Mouse (Mus musculus) left cerebral cortex, adult 2 months (tissue): ENCODE measurements at regions not wholly inside any gene's neighbourhood (a gene's known extent, or its start where the extent isn't known, plus 50 kb on each side); places are given as distances from the start of the nearest gene placed in this dataset.

ENCODE experiments used
- DNase-seq, 2 experiments: peaks; one replicate each; pipeline ENCODE4 v3.0.0; 2021 to 2022; ENCODE audit warnings: low spot score in 2 of 2, mixed read lengths in 1 of 2; ENCODE audit errors: extremely low spot score in 1 of 2
- H3K27ac ChIP-seq: fragments of 200-600 bp; 2 replicates; pipeline ENCODE4 v1.8.1; 2022
- H3K4me3 ChIP-seq: fragments of 200-600 bp; 2 replicates; pipeline ENCODE4 v1.8.1; 2022
- CTCF ChIP-seq: fragments of 200-600 bp; IDR thresholded peaks from 2 replicates; pipeline ENCODE4 v1.8.1; 2022; ENCODE audit warnings: antibody characterized with exemption, mild to moderate bottlenecking, moderate library complexity
- intact Hi-C: fragments of 180-260 bp; cut with DNase I; formaldehyde crosslinking; loops from one replicate; pipeline ENCODE4 v1.15.1; 2025

GRCm38 (mm10) chr3:15098206-15098817 lies 212.2 kb downstream of the Car2 start:
- Histone ChIP-seq H3K27ac (no peak overlapping the region), H3K4me3 (no peak overlapping the region)
- no peak for TF ChIP-seq CTCF
- intact Hi-C loops = loop anchor here (10.0 kb wide), 1 partner anchor 214 kb away; the partner anchor contains the start of gene Car2
- no peak for DNase-seq

- Histone ChIP-seq H3K4me3 (no peak overlapping the region), H3K27ac (no peak overlapping the region)
- DNase-seq = no peak
- intact Hi-C loops = loop anchor here (10.0 kb wide), 1 partner anchor 214 kb away; the partner anchor contains the start of gene Car2
- no peak for TF ChIP-seq CTCF
These were observed 212.9 kb downstream of the Car2 start for GRCm38 (mm10) chr3:15098981-15099380.

GRCm38 (mm10) chr3:15105627-15106026 lies 219.6 kb downstream of the Car2 start:
- Histone ChIP-seq H3K4me3 (no peak overlapping the region), H3K27ac (no peak overlapping the region)
- intact Hi-C loops = no loop called here
- DNase-seq = no peak
- no peak for TF ChIP-seq CTCF

- no peak for DNase-seq
- Histone ChIP-seq H3K27ac (no peak overlapping the region), H3K4me3 (no peak overlapping the region)
- TF ChIP-seq CTCF = no peak
- intact Hi-C loops = no loop called here
These were observed 220.2 kb downstream of the Car2 start for GRCm38 (mm10) chr3:15106281-15106680.

- intact Hi-C loops = no loop called here
- Histone ChIP-seq H3K4me3 (no peak overlapping the region), H3K27ac (no peak overlapping the region)
- no peak for DNase-seq
- no peak for TF ChIP-seq CTCF
These were observed 221.2 kb downstream of the Car2 start for GRCm38 (mm10) chr3:15107301-15107700.

- Histone ChIP-seq H3K4me3 (no peak overlapping the region), H3K27ac (no peak overlapping the region)
- intact Hi-C loops = no loop called here
- DNase-seq = no peak
- TF ChIP-seq CTCF = no peak
These were observed 222.3 kb downstream of the Car2 start for GRCm38 (mm10) chr3:15108239-15108934.

- no peak for DNase-seq
- Histone ChIP-seq H3K4me3 (no peak overlapping the region), H3K27ac (no peak overlapping the region; the same call in 1 of the 2 replicates)
- TF ChIP-seq CTCF = no peak
- intact Hi-C loops = no loop called here
These were observed 221.9 kb downstream of the Gm9733 start for GRCm38 (mm10) chr3:15110037-15110748.

- intact Hi-C loops = no loop called here
- Histone ChIP-seq H3K4me3 (no peak overlapping the region), H3K27ac (peak overlapping the region; percentile 71; the same call in 1 of the 2 replicates)
- TF ChIP-seq CTCF = no peak
- no peak for DNase-seq
These were observed 219.8 kb downstream of the Gm9733 start for GRCm38 (mm10) chr3:15112177-15112838.

- H3K27ac ChIP-seq = no peak overlapping the region
- no peak for DNase-seq
- TF ChIP-seq CTCF = no peak
- intact Hi-C loops = no loop called here
- H3K4me3 ChIP-seq = no peak overlapping the region
These were observed 213.3 kb downstream of the Gm9733 start for GRCm38 (mm10) chr3:15118634-15119356.

- intact Hi-C loops = no loop called here
- no peak overlapping the region for H3K4me3 ChIP-seq
- no peak overlapping the region for H3K27ac ChIP-seq
- no peak for TF ChIP-seq CTCF
- no peak for DNase-seq
These were observed 205.4 kb downstream of the Gm9733 start for GRCm38 (mm10) chr3:15126736-15127135.

- Histone ChIP-seq H3K27ac (no peak overlapping the region), H3K4me3 (no peak overlapping the region)
- intact Hi-C loops = no loop called here
- no peak for DNase-seq
- no peak for TF ChIP-seq CTCF
These were observed 203.7 kb downstream of the Gm9733 start for GRCm38 (mm10) chr3:15128370-15128769.
